Mouse (Mus musculus) MEL (cell line): ENCODE results near the gene Dcst1.

Experiments used
- CTCF ChIP-seq, 3 experiments: IDR thresholded peaks in 2 of 3; conservative IDR thresholded peaks in 1 of 3; 2 replicates each; pipeline ENCODE4 v1.5.1; 2011 to 2012; ENCODE audit warnings: low read length in 3 of 3, low read depth in 2 of 3, mild to moderate bottlenecking in 2 of 3, improper control_type of control experiment in 1 of 3, inconsistent platforms in 1 of 3, mixed read lengths in 1 of 3, moderate library complexity in 1 of 3; ENCODE audit not compliant: control insufficient read depth in 1 of 3, insufficient read depth in 1 of 3, poor library complexity in 1 of 3, severe bottlenecking in 1 of 3
- RCOR1 ChIP-seq: IDR thresholded peaks from 2 replicates; pipeline ENCODE4 v1.6.1; 2012; ENCODE audit warnings: low read depth, mild to moderate bottlenecking, inconsistent platforms, low read length, improper control_type of control experiment

GRCm38 (mm10) chr3:89360237-89360636 lies 4.8 kb downstream of the Dcst1 start:
- peak; percentile 52; the same call in 1 of the 2 replicates for TF ChIP-seq RCOR1
- no peak for TF ChIP-seq CTCF (IDR thresholded peaks at IDR 0.05 in 2 of 3, conservative IDR thresholded peaks at IDR 0.05 in 1 of 3; ENCODE audit: control insufficient read depth in 1 of 3, insufficient read depth in 1 of 3, low read depth in 2 of 3, low read length in 3 of 3, poor library complexity in 1 of 3, severe bottlenecking in 1 of 3)
